Mouse (Mus musculus): ENCODE data around the gene Gm42715.
"Not testable (repeated sequence)": the region's sequence is repeated elsewhere in the genome, so short reads cannot be mapped to it uniquely, and the experiment has no call there.

The Gm42715 gene

GRCm38 (mm10) chr7:127494648-127495047 lies 24.7 kb upstream of the Gm42715 start:
- no peak for ATAC-seq (ENCODE audit: insufficient number of reproducible peaks, low FRiP score, low TSS enrichment)

- no peak for ATAC-seq (ENCODE audit: insufficient number of reproducible peaks, low FRiP score, low TSS enrichment)
Observed at GRCm38 (mm10) chr7:127497382-127497781, 22.0 kb upstream of the Gm42715 start.

GRCm38 (mm10) chr7:127498407-127498806 lies 21.0 kb upstream of the Gm42715 start:
- ATAC-seq (ENCODE audit: insufficient number of reproducible peaks, low FRiP score, low TSS enrichment) = no peak

- ATAC-seq (ENCODE audit: insufficient number of reproducible peaks, low FRiP score, low TSS enrichment) = no peak
Observed at GRCm38 (mm10) chr7:127508291-127508690, 11.1 kb upstream of the Gm42715 start.

- ATAC-seq (ENCODE audit: insufficient number of reproducible peaks, low FRiP score, low TSS enrichment) = not testable (repeated sequence)
Observed at GRCm38 (mm10) chr7:127509830-127510229, 9.6 kb upstream of the Gm42715 start.

GRCm38 (mm10) chr7:127511241-127511640 lies 8.1 kb upstream of the Gm42715 start:
- no peak for ATAC-seq (ENCODE audit: insufficient number of reproducible peaks, low FRiP score, low TSS enrichment)

- ATAC-seq (ENCODE audit: insufficient number of reproducible peaks, low FRiP score, low TSS enrichment) = peak; percentile 97
Observed at GRCm38 (mm10) chr7:127511808-127512230, 7.6 kb upstream of the Gm42715 start, which contains the start of gene Srcap. TSS of gene Srcap (plus strand) at chr7:127511983.

- peak; percentile 78 for ATAC-seq (ENCODE audit: insufficient number of reproducible peaks, low FRiP score, low TSS enrichment)
Observed at GRCm38 (mm10) chr7:127512231-127513015, 7.0 kb upstream of the Gm42715 start.

GRCm38 (mm10) chr7:127513016-127513390 lies 6.4 kb upstream of the Gm42715 start:
- no peak for ATAC-seq (ENCODE audit: insufficient number of reproducible peaks, low FRiP score, low TSS enrichment)

GRCm38 (mm10) chr7:127513781-127514180 lies 5.6 kb upstream of the Gm42715 start:
- no peak for ATAC-seq (ENCODE audit: insufficient number of reproducible peaks, low FRiP score, low TSS enrichment)

- no peak for ATAC-seq (ENCODE audit: insufficient number of reproducible peaks, low FRiP score, low TSS enrichment)
Observed at GRCm38 (mm10) chr7:127515846-127516245, 3.5 kb upstream of the Gm42715 start.

- no peak for ATAC-seq (ENCODE audit: insufficient number of reproducible peaks, low FRiP score, low TSS enrichment)
Observed at GRCm38 (mm10) chr7:127516344-127516743, 3.0 kb upstream of the Gm42715 start.

- ATAC-seq (ENCODE audit: insufficient number of reproducible peaks, low FRiP score, low TSS enrichment) = no peak
Observed at GRCm38 (mm10) chr7:127541671-127542070, 22.3 kb downstream of the Gm42715 start.

- no peak; the same call in 1 of the 2 replicates for ATAC-seq (ENCODE audit: insufficient number of reproducible peaks, low FRiP score, low TSS enrichment)
Observed at GRCm38 (mm10) chr7:127549116-127549835, 29.9 kb downstream of the Gm42715 start.

GRCm38 (mm10) chr7:127551558-127551957 lies 32.2 kb downstream of the Gm42715 start:
- no peak for ATAC-seq (ENCODE audit: insufficient number of reproducible peaks, low FRiP score, low TSS enrichment)

- ATAC-seq (ENCODE audit: insufficient number of reproducible peaks, low FRiP score, low TSS enrichment) = no peak
Observed at GRCm38 (mm10) chr7:127560580-127560979, 41.2 kb downstream of the Gm42715 start.

- ATAC-seq (ENCODE audit: insufficient number of reproducible peaks, low FRiP score, low TSS enrichment) = no peak
Observed at GRCm38 (mm10) chr7:127561340-127561858, 42.0 kb downstream of the Gm42715 start, which contains the start of gene Tmem265. TSS of gene Tmem265 (plus strand) at chr7:127561390.

- ATAC-seq (ENCODE audit: insufficient number of reproducible peaks, low FRiP score, low TSS enrichment) = peak; percentile 92
Observed at GRCm38 (mm10) chr7:127564381-127565150, 45.2 kb downstream of the Gm42715 start.

GRCm38 (mm10) chr7:127572895-127573471 lies 53.6 kb downstream of the Gm42715 start, which contains the start of gene Phkg2:
TSS of gene Phkg2 (plus strand) at chr7:127573340.
- peak; percentile 97 for ATAC-seq (ENCODE audit: insufficient number of reproducible peaks, low FRiP score, low TSS enrichment)

GRCm38 (mm10) chr7:127573503-127574008 lies 54.2 kb downstream of the Gm42715 start:
- ATAC-seq (ENCODE audit: insufficient number of reproducible peaks, low FRiP score, low TSS enrichment) = no peak
